ENCODE assay signal across 8 mouse cellular contexts in the genomic region with DNA sequence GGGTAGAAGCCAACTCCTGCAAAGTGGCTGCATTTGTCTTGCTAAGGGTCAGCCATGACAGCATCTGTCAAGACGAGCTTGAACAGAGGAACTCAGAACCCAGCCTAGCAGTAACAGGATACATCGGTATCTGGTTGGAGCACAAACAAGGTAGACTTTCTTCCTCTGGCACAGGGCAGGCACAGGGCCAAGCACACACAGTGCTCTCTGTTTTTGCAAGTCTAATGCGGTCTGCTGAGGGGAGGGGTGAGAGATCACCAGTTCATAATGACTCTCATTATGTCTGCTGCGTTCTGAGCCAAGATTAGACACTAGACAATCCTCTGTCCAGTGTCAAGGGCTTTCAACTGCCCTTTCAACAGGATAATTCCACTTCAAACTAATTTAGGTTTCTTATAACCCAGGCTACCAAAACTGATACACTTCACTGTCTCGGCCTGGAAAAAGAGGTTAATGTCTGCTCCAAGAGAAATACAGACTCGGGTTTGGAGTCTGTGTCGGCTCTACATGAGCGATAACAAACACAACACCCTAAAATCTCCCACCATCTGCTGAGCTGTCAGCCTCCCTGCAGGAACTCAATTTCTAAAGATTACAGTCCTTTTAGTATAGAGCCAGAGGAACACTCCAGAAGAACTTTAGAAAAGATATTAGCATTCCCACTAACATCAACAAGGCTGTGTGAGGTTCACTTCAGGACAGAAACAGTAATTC.
DNase-seq lines count a peak whose midpoint lies in the region; ATAC-seq lines count a peak whose summit lies in the region.

No protein-coding gene starts in this region.

- peak overlapping the region; percentile 1; the same call in 1 of the 2 replicates for H3K4me2 ChIP-seq in hindbrain, embryonic 14.5 days (replicated peaks)

- no peak overlapping the region for H3K4me3 ChIP-seq in hindbrain, embryonic 14.5 days (replicated peaks; ENCODE audit: low read length)

- H3K9ac ChIP-seq in hindbrain, embryonic 14.5 days = no peak overlapping the region

- 21% methylated on average over 8 of the region's 8 CpGs for WGBS in hindbrain, embryonic 14.5 days

- H3K36me3 ChIP-seq in hindbrain, embryonic 14.5 days (replicated peaks; ENCODE audit: control insufficient read depth, insufficient read depth) = no peaks in the 10 kb centered on the region

- H3K4me1 ChIP-seq in hindbrain, embryonic 14.5 days (replicated peaks; ENCODE audit: control insufficient read depth, insufficient read depth, low read length) = peaks cover 28% of the 10 kb centered on the region

- no peaks in the 10 kb centered on the region for H3K9me3 ChIP-seq in hindbrain, embryonic 14.5 days (ENCODE audit: control insufficient read depth, low read length)

- ATAC-seq in hindbrain, embryonic 14.5 days (ENCODE audit: low FRiP score) = peak; percentile 79; the same call in 1 of the 2 replicates

- H3K27ac ChIP-seq in hindbrain, embryonic 14.5 days = no peak overlapping the region

- no peaks in the 10 kb centered on the region for H3K27me3 ChIP-seq in hindbrain, embryonic 14.5 days (ENCODE audit: control insufficient read depth, insufficient read depth, low read length)

- peak; percentile 16 for DNase-seq in ZHBTc4 (ENCODE audit: low read depth, low spot score)
- DNase-seq in cerebellum, postnatal 36 days = peak; percentile 55 to 60
- peak; percentile 61 to 71 for DNase-seq in frontal cortex, postnatal 36 days (ENCODE audit: low spot score in 2 of 2)
- DNase-seq in hindbrain, embryonic 14.5 days (ENCODE audit: low spot score) = peak; percentile 71
- peak; percentile 38 to 61 for DNase-seq in layer of hippocampus, postnatal 25 days (ENCODE audit: extremely low spot score in 1 of 2, low spot score in 1 of 2)
- DNase-seq in lung, postnatal 4 days = peak; percentile 7 to 52
- DNase-seq in right cerebral cortex, postnatal 25 days = peak; percentile 48
- DNase-seq in natural killer cell, adult 2 months (ENCODE audit: low spot score in 2 of 2) = no peak

Comparison
In these comparisons a context has a peak if more than half of its experiments do, and no peak if none do; other contexts are left out.
1. DNase-seq: peak in ZHBTc4 (single experiment), cerebellum, postnatal 36 days (2 of 2), frontal cortex, postnatal 36 days (2 of 2), hindbrain, embryonic 14.5 days (single experiment), layer of hippocampus, postnatal 25 days (2 of 2), lung, postnatal 4 days (2 of 2) and right cerebral cortex, postnatal 25 days (single experiment); none in natural killer cell, adult 2 months (0 of 2).